Mouse (Mus musculus): ENCODE data around the gene 2810459M11Rik. TPM values are rescaled to one million over a fixed set of nuclear protein-coding genes. Genes with fewer than 3 reads are reported as not detected.
"Not testable (repeated sequence)": the region's sequence is repeated elsewhere in the genome, so short reads cannot be mapped to it uniquely, and the experiment has no call there.

Gene 2810459M11Rik
- 10 to 100 TPM in 1 of 2 experiments, 1 to 10 TPM in 1; 9.8 to 11.9 TPM for total RNA-seq (2021)
- long read RNA-seq, experiment 1, transcript 2810459M11Rik-202 (3 exons, 3,331 nt) = minor isoform, 13 of 37 reads
- long read RNA-seq, experiment 1, transcript 2810459M11Rik-201 (3 exons, 1,225 nt) = major isoform, 19 of 37 reads
- long read RNA-seq, experiment 1, partial matches to known transcripts = 2 of 37 reads
- long read RNA-seq, experiment 1, other reads (novel, unspliced or antisense) = 3 of 37 reads
- long read RNA-seq, experiment 2, transcript 2810459M11Rik-201 (3 exons, 1,225 nt) = major isoform, 20 of 39 reads
- long read RNA-seq, experiment 2, transcript 2810459M11Rik-202 (3 exons, 3,331 nt) = minor isoform, 8 of 39 reads
- long read RNA-seq, experiment 2, partial matches to known transcripts = 3 of 39 reads
- long read RNA-seq, experiment 2, other reads (novel, unspliced or antisense) = 8 of 39 reads

DNA sequence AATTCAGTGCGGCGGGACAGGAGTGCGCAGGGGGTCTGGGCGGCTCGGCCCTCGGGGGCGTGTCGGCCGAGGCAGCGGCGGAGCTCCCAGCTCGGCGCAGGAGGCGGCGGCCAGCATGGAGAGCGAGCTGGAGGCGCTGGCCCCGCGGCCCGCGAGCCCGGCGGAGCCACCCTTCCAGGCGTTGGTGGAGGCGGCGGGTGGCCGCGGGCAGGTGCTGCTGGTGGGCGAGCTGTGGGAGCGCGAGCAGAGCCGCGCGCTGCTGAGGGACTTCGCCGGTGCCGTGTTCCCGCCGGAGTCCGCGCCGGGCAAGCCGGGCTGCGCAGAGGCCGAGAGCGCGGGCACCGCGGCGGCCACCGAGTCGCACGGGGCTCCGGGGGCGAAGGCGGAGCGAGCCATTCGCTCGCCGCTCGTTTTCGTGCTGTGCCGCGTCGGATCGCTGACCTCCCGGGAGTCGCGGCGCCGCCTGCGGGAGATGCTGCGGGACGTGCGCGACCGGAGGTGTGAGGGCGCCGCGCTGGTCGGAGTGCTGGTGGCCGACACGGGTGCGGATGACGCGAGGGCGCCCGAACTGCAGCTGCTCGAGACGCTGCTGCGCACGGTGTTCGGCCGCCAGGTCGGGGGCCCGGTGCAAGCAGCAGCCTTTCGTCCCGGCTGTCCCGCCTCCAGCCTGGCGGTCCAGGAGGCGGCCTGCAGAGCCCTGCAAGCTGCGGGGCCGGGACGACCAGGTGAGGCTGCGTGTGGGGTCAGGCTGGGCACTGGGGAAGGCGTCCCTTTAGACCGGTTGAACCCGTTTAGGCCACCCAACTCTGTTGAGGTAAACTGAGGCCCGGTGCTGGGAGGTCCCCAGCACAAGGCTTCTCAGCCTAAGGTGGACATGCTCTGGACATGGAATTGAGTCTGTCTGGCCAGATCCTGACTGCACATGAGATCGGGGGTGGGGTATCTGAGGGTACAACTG lies at the start of gene 2810459M11Rik:
Gene 2810459M11Rik, plus strand, starts transcription at position 16 of the 958 bp plus-strand sequence.
- TF ChIP-seq CTCF (conservative IDR thresholded peaks at IDR 0.05) = peak; percentile 24; the same call in 1 of the 2 replicates
- Histone ChIP-seq H3K27ac (peak within 1 kb of the TSS; percentile 92), H3K4me3 (peak within 1 kb of the TSS; percentile 71)
- no peak for DNase-seq (ENCODE audit: low spot score in 2 of 2)

DNA sequence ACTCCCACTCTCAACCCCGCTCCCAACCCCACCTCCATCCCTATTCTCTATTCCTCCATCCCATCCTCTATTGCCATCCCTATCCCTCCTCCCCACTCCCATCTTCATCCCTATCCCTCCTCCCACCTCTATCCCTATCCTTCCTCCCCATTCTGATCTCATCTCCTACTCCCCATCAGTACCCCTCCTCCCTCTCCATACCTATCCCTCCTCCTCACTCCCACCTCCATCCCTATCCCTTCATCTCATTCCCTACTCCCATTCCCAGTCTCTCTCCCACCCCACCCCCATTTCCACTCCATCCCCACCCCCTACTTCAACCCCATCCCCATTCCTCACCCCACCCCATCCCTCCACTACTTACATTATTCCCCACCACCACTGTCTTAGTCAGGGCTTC lies 48.4 kb upstream of the 2810459M11Rik start:
- no peak for DNase-seq (ENCODE audit: low spot score in 2 of 2)
- Histone ChIP-seq H3K4me3 (no peak overlapping the region), H3K27ac (no peak overlapping the region)
- TF ChIP-seq CTCF (conservative IDR thresholded peaks at IDR 0.05) = no peak

DNA sequence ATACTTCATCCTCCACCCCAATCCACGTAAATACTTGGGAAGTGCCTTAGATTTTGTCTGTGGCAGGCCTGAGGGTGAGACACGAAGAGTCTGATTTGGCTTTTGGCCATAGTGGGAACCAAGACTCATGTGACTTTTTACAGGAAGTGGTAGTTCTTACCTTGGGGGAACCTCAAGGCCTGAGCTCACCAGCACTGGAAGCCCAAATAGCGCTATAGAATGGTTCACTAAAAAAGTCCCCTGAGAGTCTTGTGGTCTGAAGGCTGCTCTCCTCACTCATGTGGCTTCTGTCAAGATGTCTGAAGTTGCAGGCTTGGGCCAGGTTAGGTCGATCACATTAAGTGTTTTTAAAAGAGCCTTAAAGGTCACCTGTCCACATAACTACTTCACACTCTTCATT lies 47.7 kb upstream of the 2810459M11Rik start:
- Histone ChIP-seq H3K27ac (no peak overlapping the region), H3K4me3 (no peak overlapping the region)
- no peak for TF ChIP-seq CTCF (conservative IDR thresholded peaks at IDR 0.05)
- no peak for DNase-seq (ENCODE audit: low spot score in 2 of 2)

DNA sequence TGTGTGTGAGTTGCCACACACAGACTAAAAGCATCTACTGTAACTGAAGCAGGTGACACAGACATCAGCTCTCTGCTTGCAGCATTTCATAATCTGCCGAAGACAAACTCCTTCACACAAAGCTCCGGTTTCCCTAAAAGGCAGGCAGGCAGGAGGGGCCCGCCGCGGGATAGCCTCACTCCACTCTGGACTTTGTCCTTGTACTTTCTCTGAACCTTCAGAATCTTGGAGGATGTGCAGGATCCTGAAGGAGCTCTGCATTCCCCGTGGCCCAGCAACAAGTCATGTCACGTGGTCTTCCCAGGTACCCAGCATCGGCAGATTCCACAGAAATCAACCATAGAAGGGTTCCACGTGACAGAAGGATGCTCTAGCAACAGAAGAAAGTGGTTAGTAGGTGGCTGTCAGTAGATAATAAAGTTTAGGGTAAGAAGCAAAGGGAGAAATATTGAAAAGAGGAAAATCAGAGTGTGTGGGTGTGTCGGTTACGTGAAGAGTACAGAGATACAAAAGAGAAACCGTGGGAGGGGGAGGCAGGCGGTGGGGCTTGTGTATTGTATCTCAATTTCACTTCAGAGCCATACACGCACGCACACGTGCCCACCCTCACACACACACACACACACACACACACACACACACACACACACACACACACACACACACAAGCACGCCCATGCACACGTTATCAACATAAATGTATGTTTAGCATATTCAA lies 45.7 kb upstream of the 2810459M11Rik start:
- Histone ChIP-seq H3K27ac (no peak overlapping the region), H3K4me3 (no peak overlapping the region)
- DNase-seq (ENCODE audit: low spot score in 2 of 2) = no peak
- no peak for TF ChIP-seq CTCF (conservative IDR thresholded peaks at IDR 0.05)

DNA sequence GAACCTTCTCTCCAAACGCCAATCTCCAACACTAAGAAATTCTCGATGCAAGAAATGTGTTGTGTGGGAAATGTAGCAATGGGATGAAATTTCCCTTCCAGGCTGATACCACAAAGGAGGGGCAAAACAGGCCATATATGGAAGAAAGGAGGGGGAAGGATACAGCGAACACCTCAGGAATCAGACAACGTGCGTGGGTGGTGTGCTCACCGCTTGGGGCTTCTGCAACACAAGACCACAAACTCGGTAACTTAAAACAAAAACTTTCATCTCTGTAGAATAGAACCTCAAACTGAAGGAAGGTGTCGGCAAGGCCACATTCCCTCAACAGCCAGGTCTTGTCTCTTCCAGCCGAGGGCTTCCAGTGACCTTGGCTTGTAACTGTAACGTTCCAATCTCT lies 40.1 kb upstream of the 2810459M11Rik start:
- no peak for TF ChIP-seq CTCF (conservative IDR thresholded peaks at IDR 0.05)
- Histone ChIP-seq H3K4me3 (no peak overlapping the region), H3K27ac (no peak overlapping the region)
- DNase-seq (ENCODE audit: low spot score in 2 of 2) = no peak

DNA sequence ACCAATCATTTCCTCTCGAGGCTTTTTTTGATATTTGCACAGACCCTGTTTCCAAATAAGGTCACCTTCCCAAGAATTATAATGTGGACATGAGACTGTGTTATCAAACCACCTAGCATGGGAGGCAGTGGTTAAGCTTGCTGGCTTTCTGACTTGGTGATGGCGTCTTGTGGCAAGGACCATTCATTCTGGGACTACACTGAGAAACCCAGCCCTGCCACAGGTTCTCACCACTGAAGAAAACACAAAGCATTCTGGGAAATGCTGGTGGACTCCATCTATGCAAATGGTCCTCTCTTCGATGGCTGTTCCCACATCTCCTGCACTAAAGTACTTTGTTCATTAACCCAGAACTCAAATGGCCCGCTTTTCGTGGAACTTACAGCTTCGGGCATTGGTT lies 39.6 kb upstream of the 2810459M11Rik start:
- no peak overlapping the region for H3K27ac ChIP-seq
- no peak for DNase-seq (ENCODE audit: low spot score in 2 of 2)
- TF ChIP-seq CTCF (conservative IDR thresholded peaks at IDR 0.05) = no peak

DNA sequence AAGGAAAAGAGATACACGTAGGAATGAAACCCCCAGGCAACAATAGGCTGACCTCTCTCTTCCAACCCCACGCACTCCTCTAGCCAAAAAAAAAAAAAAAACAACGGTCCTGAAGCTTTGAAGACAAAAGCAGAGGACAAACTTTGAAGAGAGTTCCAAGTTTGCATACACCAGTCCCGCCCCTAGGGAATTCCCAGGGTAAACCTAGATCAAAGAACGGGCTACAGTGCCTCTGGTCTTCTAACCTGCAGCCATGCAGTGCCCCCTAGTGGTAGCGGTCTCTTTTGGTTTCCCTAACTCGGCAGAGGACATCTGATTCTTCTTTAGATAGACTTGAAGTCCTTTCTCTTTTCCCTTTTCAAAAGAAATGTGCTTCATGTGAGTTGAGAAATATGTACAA lies 37.9 kb upstream of the 2810459M11Rik start:
- no peak overlapping the region for H3K27ac ChIP-seq
- TF ChIP-seq CTCF (conservative IDR thresholded peaks at IDR 0.05) = peak; percentile 90
- peak; percentile 85 to 97 for DNase-seq (ENCODE audit: low spot score in 2 of 2)
- no peak overlapping the region for H3K4me3 ChIP-seq

More for the DNA sequence above, 39.6 kb upstream of the 2810459M11Rik start:
- no peak overlapping the region for H3K4me3 ChIP-seq

DNA sequence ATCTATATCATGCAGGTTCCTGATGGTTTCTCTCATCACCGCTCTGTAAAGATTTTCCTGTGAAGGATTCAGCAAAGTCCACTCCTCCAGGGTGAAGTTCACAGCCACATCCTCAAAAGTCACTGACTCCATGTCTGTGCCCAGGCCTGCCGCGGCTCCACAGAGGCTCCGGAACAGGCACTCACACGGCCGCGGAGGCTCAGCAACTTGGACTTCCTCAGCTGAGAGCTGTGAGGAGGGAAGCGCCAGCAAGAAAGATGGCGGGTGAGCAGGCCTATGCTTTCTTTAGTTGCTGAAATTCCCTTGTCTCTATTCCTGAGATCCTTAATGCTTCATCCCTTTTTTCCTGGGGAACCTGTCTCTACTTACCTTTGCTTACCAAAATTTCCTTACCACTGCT lies 29.9 kb upstream of the 2810459M11Rik start:
- H3K4me3 ChIP-seq = not testable (repeated sequence)

DNA sequence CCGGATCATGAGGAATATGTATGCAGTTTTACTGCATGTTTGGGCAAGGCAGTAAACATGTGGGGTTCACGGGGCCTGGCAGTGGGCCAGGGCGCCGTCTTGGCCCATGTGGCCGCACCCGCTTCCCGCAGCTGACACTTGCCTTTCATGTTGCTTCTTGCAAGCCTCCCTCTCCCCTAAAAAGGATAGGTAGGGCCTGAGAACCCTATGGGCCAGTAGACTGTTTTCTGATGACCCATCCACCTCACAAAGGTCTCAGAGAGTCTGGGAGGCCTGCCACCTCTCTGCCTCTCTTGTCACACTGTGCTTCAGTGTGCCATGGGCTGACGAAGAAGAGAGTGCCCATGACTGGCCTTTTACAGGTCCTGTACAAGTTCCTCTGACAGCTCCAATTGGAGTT lies 29.1 kb upstream of the 2810459M11Rik start, which contains the start of gene Spata3:
Gene Spata3, plus strand, starts transcription at position 301 of the 400 bp plus-strand sequence.
- Histone ChIP-seq H3K27ac (peak within 1 kb of the TSS; percentile 92; the same call in 1 of the 2 replicates), H3K4me3 (no peak within 1 kb of the TSS)
- no peak for TF ChIP-seq CTCF (conservative IDR thresholded peaks at IDR 0.05)
- no peak for DNase-seq (ENCODE audit: low spot score in 2 of 2)

More for the DNA sequence above, 29.9 kb upstream of the 2810459M11Rik start:
- H3K27ac ChIP-seq; DNase-seq (ENCODE audit: low spot score in 2 of 2): not testable (repeated sequence)

DNA sequence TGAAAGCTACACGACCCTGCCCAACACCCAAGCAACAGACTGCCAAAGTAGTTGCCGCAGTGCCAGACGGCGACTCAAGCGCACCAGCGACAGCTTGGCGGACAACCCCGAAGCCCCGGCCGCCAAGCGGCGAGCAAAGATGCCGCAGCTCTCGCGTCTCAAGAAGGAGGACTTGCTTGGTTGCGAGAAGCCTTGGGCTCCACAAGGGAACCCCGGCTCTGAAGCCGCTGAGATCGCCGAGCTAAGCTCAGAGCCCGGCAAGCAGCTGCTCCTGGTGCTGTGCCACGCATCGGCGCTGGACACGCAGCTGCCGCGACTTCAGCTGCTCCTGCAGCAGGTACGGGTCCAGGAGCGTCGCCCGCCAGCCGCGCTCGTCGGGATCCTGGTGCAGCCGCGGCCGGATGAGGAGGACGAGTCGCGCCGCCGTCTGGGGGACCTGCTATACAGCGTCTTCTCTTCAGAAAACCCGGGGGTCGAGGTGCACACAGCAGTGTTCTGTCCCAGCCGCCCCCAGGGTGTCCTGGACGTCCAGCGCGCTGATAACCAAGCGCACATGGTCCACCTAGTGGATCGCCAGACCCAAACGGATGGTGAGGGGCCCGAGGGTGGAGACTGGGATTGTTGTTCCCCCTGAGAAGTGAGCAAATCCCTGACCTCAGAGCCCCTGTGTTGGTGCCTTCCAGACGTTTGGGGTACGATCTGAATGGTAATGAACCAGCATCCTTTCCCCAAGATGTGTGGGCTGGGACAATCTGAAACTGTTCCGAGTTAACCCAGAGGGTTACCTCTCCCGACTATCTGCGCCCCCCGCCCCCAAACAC lies 27.2 kb upstream of the 2810459M11Rik start:
- peak overlapping the region; percentile 61 for H3K4me3 ChIP-seq
- peak; percentile 49 to 62 for DNase-seq (ENCODE audit: low spot score in 2 of 2)
- peak; percentile 75 for TF ChIP-seq CTCF (conservative IDR thresholded peaks at IDR 0.05)
- H3K27ac ChIP-seq = peak overlapping the region; percentile 92

DNA sequence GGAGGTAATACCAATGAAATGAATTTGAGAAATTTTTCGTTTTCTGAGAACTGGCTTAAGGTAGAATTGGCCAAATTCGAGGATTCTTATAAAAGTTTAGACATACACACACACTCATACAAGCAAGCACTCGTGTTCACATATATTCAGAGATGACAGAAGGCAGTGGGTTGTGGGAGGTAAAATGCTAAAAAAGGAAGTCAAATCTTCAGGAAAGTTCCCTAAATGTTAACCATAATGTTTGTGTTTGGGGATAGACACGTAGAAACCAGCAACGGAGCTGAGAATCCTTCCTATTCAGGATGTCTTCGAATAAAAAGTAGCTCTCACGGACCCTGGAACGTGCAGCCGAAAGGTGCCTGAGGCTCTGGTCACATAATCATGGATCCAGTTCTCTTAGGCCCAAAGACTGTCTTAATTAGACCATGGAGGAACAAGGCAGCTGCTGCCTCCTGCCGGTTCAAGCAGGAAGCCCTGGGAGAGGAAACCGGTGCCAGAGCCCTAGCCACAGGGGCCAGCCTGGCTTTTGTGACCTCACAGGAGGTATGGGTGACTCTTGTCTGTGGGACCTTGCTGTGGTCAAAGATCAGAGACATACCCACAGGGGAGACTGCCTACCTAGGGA lies 24.2 kb upstream of the 2810459M11Rik start:
- DNase-seq (ENCODE audit: low spot score in 2 of 2) = no peak
- H3K27ac ChIP-seq = no peak overlapping the region
- no peak overlapping the region for H3K4me3 ChIP-seq
- peak; percentile 67 for TF ChIP-seq CTCF (conservative IDR thresholded peaks at IDR 0.05)
